Mouse (Mus musculus) MN1 (cell line): ENCODE data around the gene Sparc.

Source experiments
- DNase-seq: peaks from one replicate; pipeline ENCODE4 v3.0.0-alpha.2; 2016; ENCODE audit warnings: low spot score

Gene Sparc

GRCm38 (mm10) chr11:55436089-55436488, 13.1 kb upstream of the Sparc start:
- DNase-seq = no peak

GRCm38 (mm10) chr11:55432981-55433380, 10.0 kb upstream of the Sparc start:
- no peak for DNase-seq

- no peak for DNase-seq
Measured at GRCm38 (mm10) chr11:55429973-55430372, 7.0 kb upstream of the Sparc start.

DNA sequence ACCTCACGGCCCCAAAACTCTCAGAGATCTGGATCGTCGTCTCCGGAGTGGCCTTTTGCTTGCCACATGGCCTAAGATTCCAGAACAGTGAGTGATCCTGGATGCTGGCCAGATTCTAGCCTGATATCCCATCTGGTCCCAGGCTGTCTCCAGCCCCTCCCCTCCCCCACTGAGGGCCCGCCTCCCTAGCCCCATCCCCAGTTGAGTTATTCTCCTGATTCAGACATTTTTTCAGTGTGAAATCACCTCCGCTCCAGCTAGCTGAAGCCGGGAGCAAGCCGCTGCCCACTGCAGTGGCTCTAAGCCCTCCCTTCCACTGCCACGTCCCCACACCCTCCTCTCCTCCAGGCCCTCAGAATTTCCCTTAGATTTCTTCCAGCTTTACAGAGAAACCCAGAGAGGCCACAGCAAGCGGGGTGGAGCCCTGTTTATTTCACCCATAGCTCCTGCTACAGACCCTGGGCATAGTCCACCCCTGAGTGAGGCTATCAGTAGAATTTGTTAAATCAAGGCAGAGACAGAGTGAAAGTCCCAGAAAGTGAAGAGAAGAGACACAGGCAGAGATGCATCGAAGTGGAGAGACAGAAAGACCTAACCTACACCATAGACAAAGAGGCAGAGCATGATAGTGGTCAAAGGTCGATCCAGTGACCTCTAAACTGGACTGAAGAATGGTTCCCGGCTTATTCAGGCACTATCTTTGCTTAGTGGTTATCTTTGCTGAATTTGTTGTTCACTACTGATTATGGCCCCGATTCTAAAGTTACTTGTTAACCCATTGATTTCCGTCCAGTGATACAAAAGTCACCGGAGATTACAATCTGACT, 5.4 kb upstream of the Sparc start:
- DNase-seq = peak; percentile 96

GRCm38 (mm10) chr11:55424746-55425360, 1.9 kb upstream of the Sparc start:
- DNase-seq = no peak

- peak; percentile 86 for DNase-seq
Measured at GRCm38 (mm10) chr11:55423756-55424155, 773 bp upstream of the Sparc start.

DNA sequence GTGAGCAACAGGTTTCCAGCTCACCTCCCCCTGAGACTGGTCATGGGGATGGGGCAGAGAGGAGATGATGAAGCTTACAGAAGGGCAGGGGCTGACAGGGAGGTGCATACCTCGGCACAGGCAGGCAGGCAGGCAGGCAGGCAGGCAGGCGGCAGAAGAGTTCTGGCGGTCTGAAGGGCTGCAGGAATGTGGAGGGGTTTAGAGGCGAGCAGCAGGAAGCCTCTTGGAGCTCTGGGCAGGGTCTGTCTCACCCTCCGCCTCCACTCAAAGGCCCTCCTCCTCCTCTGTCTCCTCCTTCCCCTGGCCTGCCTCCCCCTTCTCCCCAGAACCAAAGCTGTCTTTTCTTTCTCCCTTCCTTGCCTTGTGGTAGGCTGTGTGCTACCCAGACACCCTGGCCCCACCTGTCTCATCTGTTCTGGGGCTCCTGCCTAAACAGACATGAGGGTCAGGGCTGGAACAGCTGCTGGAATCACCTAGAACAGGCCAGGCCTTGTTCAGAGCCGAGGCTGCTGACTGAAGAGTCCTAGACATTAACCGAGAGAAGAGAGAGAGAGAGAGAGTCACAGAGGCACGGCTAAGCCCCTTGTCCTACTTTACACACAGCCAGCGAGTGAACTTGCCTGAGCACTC, 3.2 kb downstream of the Sparc start:
- DNase-seq = no peak

- DNase-seq = peak; percentile 20
Measured at GRCm38 (mm10) chr11:55419296-55419677, 3.7 kb downstream of the Sparc start.

DNA sequence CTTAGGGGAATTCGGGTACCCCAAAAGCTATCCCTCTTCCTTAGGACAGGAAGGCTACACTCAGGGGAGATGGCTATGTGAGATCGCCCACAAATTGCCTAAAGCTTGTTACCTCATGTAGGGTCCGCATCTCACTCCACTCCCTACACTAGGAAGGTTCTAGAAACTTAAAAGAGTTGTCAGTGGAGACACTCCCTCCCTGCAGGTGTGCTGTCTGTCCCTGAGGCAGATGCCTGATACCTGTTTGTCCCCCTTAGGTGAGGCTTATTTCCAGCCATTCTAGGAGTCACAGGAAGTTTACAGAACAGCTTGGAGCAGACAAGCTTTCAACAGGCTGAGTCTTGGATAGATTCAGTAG, 4.3 kb downstream of the Sparc start:
- DNase-seq = no peak

GRCm38 (mm10) chr11:55417898-55418703, 4.9 kb downstream of the Sparc start:
- DNase-seq = no peak

- DNase-seq = no peak
Measured at GRCm38 (mm10) chr11:55416609-55417265, 6.2 kb downstream of the Sparc start.

DNA sequence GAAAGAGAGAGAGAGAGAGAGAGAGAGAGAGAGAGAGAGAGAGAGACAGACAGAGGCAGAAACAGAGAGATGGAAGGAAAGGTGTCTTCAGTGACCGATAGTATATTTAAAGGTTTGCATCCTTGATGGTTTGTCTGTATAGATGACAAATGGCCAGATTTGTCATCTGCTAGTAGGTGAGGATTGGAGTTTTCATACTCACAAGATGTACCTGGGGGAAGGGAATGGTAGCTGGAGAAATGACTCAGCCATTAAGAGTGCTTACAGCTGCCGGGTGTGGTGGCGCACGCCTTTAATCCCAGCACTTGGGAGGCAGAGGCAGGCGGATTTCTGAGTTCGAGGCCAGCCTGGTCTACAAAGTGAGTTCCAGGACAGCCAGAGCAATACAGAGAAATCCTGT, 7.3 kb downstream of the Sparc start:
- peak; percentile 40 for DNase-seq

DNA sequence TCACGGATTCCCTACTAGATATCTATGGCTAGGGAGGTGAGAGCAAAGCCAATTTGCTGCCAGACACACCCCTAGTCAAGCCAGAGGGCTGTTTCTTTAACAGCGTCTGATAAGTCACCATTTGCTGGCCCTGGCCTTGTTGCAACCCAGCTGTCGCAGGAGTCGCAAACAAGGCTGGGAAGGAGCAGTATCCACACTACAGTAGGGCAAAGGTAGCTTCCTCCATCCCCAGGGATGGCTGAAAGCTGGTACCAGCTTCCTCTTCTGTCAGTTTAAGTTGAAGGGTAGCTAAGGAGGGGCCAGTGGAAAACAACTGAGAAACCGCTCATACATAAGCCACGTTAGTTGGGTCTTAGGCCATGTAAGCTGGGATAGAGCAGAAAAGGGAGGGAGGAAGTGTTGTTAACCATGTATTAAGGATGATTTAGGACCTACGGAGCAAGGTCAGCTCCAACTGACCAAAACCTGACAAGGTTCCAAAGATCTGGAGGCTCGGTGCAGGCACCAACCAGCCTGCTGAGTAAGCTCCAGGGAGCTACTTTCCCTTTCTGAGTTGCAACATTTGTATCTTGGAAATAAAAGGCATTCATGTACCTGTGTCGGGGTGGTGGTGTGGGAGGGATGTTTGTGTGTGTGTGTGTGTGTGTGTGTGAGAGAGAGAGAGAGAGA, 7.8 kb downstream of the Sparc start:
- DNase-seq = peak; percentile 61

DNA sequence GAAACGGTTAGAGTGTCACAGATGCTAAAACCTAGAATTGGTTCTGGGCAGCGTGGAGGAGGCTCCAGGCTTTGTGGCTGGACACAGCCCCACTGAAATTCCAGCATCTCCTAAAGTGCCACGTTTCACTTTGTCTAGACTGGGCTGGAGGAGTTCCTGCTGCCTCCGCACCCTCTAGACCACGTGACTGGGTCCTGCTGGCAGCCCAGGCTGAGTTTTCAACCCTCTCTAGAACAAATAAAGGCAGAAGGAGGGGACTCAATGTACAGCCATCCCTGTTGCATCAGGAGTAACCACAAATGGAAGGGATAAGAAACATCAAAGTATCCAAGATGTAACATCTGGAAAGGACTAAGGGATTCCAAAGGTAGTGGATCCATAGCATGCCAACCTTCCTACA, 8.7 kb downstream of the Sparc start:
- DNase-seq = no peak

- no peak for DNase-seq
Measured at GRCm38 (mm10) chr11:55413416-55413796, 9.6 kb downstream of the Sparc start.

- DNase-seq = no peak
Measured at GRCm38 (mm10) chr11:55412680-55413415, 10.1 kb downstream of the Sparc start.

DNA sequence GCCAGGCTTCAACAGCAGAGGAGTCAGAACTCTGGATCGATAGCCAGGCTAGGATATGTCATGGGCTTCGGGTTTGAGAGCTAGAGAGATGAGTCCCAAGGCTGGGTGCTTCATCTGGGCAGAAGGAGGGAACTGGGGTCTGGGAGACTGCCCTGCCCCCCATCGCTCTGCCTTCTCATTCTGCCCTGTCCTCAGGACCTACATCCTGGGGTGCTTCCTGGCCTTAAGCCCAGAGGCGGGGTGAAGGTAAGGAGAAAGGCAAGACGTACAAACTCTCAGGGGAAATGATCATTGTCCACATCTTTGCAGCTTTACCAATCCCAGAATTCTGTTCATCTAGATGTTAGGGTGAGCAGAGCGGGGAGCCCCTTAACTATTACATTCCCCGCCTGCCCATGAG, 10.9 kb downstream of the Sparc start:
- no peak for DNase-seq

- no peak for DNase-seq
Measured at GRCm38 (mm10) chr11:55410502-55410901, 12.5 kb downstream of the Sparc start.

DNA sequence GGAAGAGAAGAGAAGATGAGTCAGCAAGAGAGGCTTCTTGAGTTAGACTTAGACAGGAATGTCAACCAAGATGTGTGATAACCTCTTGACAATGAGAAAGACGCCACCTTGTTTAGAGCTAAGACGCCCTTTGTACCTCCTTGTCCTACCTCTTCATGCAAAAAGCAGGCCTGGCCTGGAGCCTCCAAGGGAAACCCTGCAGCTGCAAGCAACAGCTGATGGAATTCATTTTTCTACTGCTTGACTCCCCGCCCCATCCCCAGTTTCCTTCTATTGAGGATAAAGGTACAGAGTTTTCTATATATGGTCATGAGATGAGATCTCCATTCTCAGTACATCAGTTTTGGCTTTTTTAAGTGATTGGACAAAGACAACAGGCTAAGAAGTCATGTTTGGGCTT, 13.0 kb downstream of the Sparc start:
- no peak for DNase-seq

DNA sequence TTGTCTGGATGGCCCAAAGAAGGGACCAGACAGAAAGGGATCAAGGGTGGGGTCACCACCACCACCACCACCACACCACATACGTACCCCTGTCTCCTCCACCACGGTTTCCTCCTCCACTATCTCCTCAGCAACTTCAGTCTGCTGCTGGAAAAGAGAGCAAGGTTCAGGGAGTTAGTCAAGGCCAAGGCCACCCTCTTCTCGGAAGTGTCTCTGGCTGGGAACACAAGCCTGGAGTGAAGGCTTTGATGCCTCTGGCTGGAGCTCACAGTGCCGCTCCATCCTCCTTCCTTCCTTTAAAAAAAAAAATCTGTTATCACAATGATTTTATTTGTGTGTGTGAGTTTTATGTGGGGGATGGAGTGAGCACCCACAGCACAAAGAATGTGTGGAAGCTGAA, 15.8 kb downstream of the Sparc start:
- DNase-seq = no peak
